ENCODE assay signal across 28 mouse cellular contexts in the genomic region with DNA sequence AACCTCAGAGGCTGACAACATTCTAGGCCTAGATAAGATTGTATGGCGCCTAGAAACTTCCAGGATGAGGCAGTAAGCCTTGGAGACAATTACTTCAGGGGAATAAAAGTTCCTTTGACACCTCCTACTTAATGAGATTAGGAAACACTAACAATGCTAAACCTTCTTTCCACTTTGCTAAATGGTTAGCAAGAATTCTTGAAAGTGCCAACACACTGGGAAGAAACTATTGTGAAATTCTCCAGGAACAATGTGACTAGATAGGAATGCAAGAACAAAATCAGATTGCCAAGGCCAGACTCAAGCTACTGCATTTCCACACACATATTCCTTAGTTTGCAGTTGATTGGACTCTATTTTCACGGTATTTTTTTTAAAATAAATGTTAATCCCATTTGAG.
"Had no signal": no experiment of that assay in that cellular context is flagged by ENCODE, and none has a peak within 500 bp of the region (broad histone marks: within the 10 kb centered on the region; RNA-seq: fewer than 3 reads in every experiment).

No protein-coding gene starts in this region.

- DNase-seq: gastrocnemius, adult 2 months; gastrocnemius, postnatal 10 days; gastrocnemius, postnatal 25 days; heart, adult 11 months; heart, adult 2 months; heart, postnatal 14 days; heart, postnatal 36 days; kidney, adult 11 months; kidney, adult 2 months; kidney, adult 9 months; kidney, postnatal 14 days; kidney, postnatal 36 days; layer of hippocampus, adult 9-11 months; layer of hippocampus, postnatal 36 days; left cerebral cortex, postnatal 4 days had no signal

- H3K27me3 ChIP-seq: heart, embryonic 13.5 days; heart, embryonic 15.5 days; hindbrain, embryonic 13.5 days; hindbrain, embryonic 15.5 days; kidney, embryonic 15.5 days; limb, embryonic 13.5 days; limb, embryonic 15.5 days; liver, embryonic 12.5 days had no signal

- H3K9me3 ChIP-seq: heart, embryonic 13.5 days; heart, embryonic 15.5 days; hindbrain, embryonic 13.5 days; hindbrain, embryonic 15.5 days; kidney, embryonic 15.5 days; limb, embryonic 13.5 days; limb, embryonic 15.5 days; liver, embryonic 12.5 days had no signal

- ATAC-seq: hindbrain, postnatal 0 days; intestine, embryonic 16.5 days; liver, embryonic 12.5 days had no signal

- H3K4me3 ChIP-seq: gastrocnemius, adult 2 months; heart, adult 2 months; heart, embryonic 13.5 days; heart, embryonic 15.5 days; hindbrain, embryonic 13.5 days; hindbrain, embryonic 15.5 days; kidney, embryonic 15.5 days; limb, embryonic 13.5 days; limb, embryonic 15.5 days; liver, embryonic 12.5 days had no signal

- H3K27ac ChIP-seq: gastrocnemius, adult 2 months; heart, adult 2 months; heart, embryonic 13.5 days; heart, embryonic 15.5 days; hindbrain, embryonic 13.5 days; hindbrain, embryonic 15.5 days; hindbrain, postnatal 0 days; kidney, embryonic 15.5 days; kidney, postnatal 0 days; limb, embryonic 13.5 days; limb, embryonic 15.5 days; liver, embryonic 12.5 days; liver, embryonic 14.5 days had no signal

- H3K4me1 ChIP-seq: heart, embryonic 13.5 days; heart, embryonic 15.5 days; hindbrain, embryonic 13.5 days; hindbrain, embryonic 15.5 days; kidney, embryonic 15.5 days; limb, embryonic 13.5 days; limb, embryonic 15.5 days; liver, embryonic 12.5 days had no signal

- H3K36me3 ChIP-seq: heart, embryonic 13.5 days; heart, embryonic 15.5 days; hindbrain, embryonic 13.5 days; hindbrain, embryonic 15.5 days; kidney, embryonic 15.5 days; limb, embryonic 13.5 days; limb, embryonic 15.5 days; liver, embryonic 12.5 days had no signal

- H3K4me2 ChIP-seq: heart, embryonic 11.5 days; heart, embryonic 13.5 days; heart, embryonic 15.5 days; hindbrain, embryonic 13.5 days; hindbrain, embryonic 15.5 days; kidney, embryonic 15.5 days; limb, embryonic 13.5 days; limb, embryonic 15.5 days; liver, embryonic 12.5 days had no signal

- H3K9ac ChIP-seq: heart, embryonic 13.5 days; heart, embryonic 15.5 days; hindbrain, embryonic 13.5 days; hindbrain, embryonic 15.5 days; kidney, embryonic 15.5 days; limb, embryonic 13.5 days; limb, embryonic 15.5 days; liver, embryonic 12.5 days; liver, embryonic 14.5 days had no signal
